Mouse (Mus musculus): ENCODE results near the gene Fam174a.

Fam174a gene
- long read RNA-seq, experiment 1, transcript Fam174a-201 (3 exons, 2,112 nt): major isoform, 50 of 51 reads
- long read RNA-seq, experiment 1, partial matches to known transcripts: 0 of 51 reads
- long read RNA-seq, experiment 1, other reads (novel, unspliced or antisense): 1 of 51 reads
- long read RNA-seq, experiment 2, transcript Fam174a-201 (3 exons, 2,112 nt): major isoform, 53 of 57 reads
- long read RNA-seq, experiment 2, partial matches to known transcripts: 1 of 57 reads
- long read RNA-seq, experiment 2, other reads (novel, unspliced or antisense): 2 of 57 reads

DNA sequence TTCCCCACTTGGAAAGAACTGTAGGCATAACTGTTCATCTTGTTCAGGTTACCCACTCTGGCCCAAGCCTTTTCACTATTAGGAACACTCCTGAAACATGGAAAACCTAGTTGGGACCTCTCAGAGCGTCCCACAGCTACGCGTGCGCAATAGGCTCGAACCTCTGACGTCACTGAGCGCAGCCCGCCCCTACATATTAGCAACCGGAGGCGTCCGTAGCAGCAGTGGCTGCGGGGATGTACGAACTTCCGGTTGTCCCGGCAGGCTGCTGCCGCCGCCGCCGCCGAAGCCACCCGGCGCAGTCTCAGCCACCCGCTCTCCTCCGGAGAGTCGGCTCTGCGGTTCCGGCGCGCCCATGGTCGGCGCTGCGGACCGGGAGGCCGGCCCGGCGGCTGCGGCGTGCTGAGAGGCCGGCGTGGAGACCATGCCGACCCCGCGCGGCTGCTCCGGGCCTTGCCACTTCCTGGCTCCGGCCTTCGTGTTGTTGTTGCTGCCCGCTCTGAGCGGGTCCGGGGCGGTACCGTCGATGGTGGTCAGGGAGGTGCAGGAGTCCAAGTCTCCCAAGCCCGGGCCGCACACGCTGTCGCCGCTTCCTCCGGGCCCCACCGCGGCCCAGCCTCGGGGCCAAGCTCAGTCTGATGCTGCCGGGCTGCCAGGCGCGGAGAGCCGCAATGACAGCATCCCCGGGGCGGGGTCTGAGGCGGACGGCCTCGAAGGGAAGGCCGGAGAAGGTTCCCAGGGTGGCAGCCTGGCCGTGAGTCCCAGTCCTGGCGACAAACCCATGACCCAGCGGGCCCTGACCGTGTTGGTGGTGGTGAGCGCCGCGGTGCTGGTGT lies at the start of gene Fam174a:
Gene Fam174a, plus strand, starts transcription at position 231 of the 836 bp plus-strand sequence.
- intact Hi-C loops (cut with DNase I): no loop called here

- intact Hi-C loops (cut with DNase I): no loop called here
These were observed 49.6 kb upstream of the Fam174a start for GRCm38 (mm10) chr1:95263843-95264242.

DNA sequence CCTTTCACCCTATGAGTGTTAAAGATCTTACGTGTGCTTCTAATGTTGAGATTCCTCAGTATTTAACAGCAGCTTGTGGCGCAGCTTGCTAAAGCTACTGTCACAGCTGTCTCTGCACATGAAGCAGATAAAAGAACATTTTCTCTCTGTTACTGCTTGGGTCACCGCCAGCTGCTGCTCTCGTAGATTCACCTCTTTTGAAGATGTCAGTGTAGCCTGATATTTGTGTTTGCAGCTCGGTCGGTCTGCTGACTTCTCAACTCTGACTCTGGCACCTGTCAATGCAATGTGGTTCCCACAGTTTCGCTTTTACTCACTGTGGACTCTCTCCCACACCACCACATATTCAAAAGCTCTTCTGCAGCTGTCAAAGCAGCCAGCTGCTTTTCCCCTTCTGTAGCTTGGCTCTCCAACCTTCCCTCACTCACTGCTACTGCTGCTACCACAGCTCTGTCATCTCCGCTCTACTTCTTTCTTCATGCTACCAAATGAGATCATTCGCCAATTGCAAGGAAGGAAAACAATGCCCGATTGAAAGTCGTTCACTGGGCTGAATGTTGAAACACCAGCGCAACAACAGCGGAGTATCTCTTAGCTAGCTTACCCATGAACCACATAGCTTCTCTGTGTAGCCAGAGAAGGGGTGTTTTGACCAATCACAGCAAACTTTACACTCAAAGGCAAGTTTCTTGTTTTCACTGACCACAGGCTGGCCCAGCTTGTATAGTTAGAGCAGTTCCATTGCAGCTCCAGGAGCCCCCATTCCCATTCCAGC lies 45.3 kb upstream of the Fam174a start:
- intact Hi-C loops (cut with DNase I): no loop called here

- intact Hi-C loops (cut with DNase I): no loop called here
These were observed 40.1 kb upstream of the Fam174a start for GRCm38 (mm10) chr1:95273321-95273720.

DNA sequence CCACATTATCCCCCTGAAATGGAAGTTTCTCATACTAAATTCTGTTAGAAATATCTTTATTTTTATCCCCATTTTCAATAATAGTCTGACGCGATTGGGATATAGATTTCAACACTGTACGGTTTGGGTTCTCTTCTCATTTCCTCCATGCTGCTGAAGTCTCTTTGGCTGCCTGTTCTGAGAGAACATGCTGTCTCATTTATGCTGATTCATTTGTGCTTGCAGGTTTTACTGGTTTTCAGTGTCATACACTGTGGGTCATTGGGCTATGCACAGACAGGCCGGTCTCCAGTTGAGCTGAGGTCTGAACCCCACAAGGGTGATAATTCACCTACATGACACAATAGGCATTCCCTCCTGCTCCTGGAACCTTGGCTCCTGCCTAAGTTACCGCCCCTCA lies 5.1 kb upstream of the Fam174a start:
- intact Hi-C loops (cut with DNase I): no loop called here

DNA sequence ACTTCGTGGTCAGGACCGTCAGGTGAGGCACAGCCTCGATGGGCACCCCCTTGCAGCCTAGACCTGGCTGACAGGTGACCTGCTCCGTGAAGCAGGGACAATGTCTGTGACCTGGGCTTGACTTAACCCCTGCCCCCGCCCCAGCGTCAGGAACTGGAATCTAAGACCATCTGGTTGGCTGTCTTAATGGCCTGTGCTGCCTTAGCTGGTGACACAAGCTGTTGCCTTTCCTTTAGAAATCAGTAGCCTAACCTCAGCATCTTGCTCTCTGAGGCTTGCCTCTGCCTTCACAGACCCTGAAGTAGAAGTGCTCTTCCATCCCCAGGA lies 769 bp downstream of the Fam174a start:
- intact Hi-C loops (cut with DNase I): no loop called here

DNA sequence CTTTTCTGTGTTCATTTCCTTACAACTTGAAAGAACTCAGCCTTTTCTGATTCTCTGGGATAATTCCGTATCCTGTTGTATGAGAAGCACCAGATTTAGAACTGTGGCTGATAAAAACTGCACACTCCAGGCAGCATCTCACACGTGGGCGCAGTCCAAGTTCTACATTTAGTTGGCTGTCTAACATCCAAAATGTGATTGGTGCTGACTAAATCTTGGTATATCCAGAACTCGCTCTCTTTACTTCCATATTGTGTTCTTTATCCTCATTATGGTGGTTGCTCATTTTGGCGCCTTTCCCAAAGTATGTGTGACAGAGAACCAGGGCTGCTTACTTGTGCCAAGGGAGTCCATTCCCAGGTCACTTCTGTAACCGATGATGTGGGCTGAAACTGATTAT lies 2.6 kb downstream of the Fam174a start:
- intact Hi-C loops (cut with DNase I): no loop called here

GRCm38 (mm10) chr1:95322219-95322618 lies 8.8 kb downstream of the Fam174a start:
- intact Hi-C loops (cut with DNase I): no loop called here

DNA sequence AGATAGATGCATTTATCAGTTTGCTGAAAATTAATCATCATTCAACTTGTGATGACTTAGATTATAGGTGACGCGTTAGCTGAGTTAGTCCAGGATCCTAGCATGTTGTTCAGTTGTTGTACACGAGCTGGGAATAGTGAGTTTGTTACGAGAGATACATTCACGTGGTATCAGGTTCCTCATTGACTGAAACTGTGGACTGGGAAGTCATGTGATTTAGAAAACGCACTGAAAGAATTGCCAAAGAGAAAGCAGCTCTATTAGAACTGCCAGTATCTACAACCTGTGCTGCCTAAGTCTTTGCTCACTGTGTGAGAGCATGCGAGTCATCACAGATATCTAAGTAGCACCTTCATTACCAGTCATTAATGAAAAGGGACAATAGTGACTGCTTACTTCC lies 9.6 kb downstream of the Fam174a start:
- intact Hi-C loops (cut with DNase I): no loop called here

GRCm38 (mm10) chr1:95326856-95327255 lies 13.4 kb downstream of the Fam174a start:
- intact Hi-C loops (cut with DNase I): no loop called here

DNA sequence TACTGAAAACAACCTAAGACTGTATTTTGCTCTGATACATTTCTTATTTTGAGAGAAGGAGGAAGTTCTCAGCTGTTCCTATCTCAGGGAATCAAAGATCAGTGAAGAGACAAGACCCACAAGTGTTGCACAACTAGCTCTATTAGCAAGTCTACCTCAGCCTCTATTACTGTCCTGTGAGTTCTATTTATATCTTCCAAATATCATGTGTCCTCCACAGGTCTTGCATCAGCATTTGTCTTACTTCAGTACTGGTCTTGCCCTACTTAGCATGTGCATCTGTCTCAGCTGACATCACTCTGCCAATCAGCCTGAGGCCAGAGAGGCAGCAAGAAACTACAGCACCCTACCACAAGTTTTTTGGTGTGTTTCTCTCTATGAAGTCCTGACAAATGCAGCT lies 26.2 kb downstream of the Fam174a start:
- intact Hi-C loops (cut with DNase I): no loop called here

DNA sequence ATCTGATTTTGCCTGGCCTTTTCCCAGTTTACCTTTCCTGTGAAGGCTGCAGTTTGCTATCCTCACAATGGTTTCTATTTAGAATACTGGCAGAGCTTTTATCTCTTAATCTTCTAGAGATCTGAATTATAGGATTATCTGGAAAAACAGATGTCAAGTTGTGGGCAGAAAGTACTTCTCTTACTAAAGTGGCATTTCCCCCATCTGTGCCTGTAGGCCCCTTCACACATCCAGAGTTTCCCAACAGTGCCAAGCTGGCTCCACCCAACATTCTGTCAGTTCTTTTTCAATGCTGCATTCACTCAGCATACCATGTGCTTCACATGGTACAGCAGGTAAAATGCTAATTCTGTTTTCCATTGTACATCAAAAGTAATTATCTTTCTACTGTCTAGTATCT lies 28.8 kb downstream of the Fam174a start:
- intact Hi-C loops (cut with DNase I): no loop called here

DNA sequence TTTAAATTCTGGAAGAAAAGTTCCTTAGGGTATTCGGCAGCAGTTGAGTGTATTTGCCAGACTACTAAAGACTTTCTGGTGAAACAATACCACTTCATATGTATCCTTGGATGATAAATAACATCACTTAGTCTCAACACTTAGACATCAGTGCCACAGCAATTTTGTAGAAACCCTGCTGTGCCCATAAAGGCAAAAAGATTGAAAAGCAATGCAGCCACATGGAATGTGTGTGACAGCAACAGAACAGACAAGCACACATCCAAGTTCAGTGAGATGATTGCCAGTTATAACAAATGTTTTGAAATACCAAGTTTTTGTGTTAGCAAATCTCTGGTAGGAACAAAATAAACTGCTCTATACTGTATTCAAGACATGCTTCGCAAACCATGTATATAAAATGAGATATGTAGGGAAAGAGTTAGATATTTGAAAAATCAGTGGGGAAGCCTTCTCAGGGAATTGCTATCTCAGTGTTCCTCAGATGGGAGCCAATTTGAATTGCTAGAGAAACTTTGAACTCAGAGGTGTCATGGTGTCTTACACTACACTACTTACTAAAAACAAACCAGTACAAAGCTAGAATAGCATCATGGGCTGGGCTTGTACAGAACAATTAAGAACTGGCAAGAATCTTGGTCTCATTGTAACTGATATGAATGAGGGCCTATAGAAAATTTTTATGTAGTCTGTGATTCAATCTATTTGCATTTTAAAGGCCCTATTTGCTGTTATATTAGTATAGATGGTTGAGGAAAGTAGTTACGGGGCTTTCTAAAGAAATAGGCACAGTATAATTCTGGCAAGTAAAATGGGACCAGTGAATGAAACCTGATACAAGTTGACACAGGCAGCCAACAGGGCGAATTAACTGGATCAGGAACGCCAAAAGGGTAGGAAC lies 30.4 kb downstream of the Fam174a start:
- intact Hi-C loops (cut with DNase I): no loop called here

GRCm38 (mm10) chr1:95354146-95354545 lies 40.7 kb downstream of the Fam174a start:
- intact Hi-C loops (cut with DNase I): no loop called here

GRCm38 (mm10) chr1:95356904-95357303 lies 43.5 kb downstream of the Fam174a start:
- intact Hi-C loops (cut with DNase I): no loop called here

GRCm38 (mm10) chr1:95363692-95364091 lies 50.3 kb downstream of the Fam174a start:
- intact Hi-C loops (cut with DNase I): no loop called here

DNA sequence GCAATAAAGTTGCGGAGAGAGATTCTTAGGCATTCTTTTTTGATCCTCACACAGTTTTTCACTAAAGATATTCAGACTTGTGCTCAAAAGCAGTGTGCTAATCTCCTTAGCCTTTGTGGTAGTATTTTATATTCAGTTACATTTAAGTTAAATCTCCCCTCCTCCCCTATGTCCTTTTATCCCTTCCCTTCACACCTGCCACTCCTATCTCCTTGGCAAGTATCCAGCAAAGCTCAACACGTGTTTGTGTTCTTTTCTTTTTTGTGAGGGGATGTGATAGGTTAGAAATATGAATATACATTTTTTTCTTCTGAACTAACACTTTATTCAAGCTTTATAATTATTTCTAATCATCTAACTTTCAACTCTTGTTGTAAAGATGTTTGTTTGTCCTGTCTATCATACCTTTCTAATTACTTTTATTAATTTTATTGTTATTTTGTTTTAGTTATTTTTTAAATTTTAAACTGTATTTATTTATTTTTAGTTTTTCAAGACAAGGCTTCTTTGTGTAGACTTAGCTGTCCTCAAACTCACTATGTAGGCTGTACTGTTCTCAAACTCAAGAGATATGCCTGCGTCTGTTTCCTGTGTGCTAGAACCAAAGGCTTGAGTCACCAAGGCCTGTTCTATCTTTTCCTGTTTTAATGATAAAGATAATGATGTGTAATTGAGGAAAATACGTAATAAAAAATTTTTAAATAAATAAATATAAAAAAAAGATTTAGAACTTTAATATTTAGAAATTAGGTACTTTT lies 53.4 kb downstream of the Fam174a start:
- intact Hi-C loops (cut with DNase I): no loop called here

- intact Hi-C loops (cut with DNase I): no loop called here
These were observed 54.3 kb downstream of the Fam174a start for GRCm38 (mm10) chr1:95367748-95368147.

- intact Hi-C loops (cut with DNase I): no loop called here
These were observed 62.0 kb downstream of the Fam174a start for GRCm38 (mm10) chr1:95375443-95375842.

- intact Hi-C loops (cut with DNase I): no loop called here
These were observed 67.6 kb downstream of the Fam174a start for GRCm38 (mm10) chr1:95381028-95381427.
